Mouse (Mus musculus): ENCODE data around the gene Rerg. TPM values are rescaled to one million over a fixed set of nuclear protein-coding genes. Genes with fewer than 3 reads are reported as not detected.

Rerg gene
- polyA plus RNA-seq (2012; ENCODE audit: low replicate concordance): not detected in 2 replicates

GRCm38 (mm10) chr6:137170226-137170625 lies at the start of gene Rerg:
Gene Rerg (minus strand): TSS chr6:137170497.

Other genes with a start within 250 kb of the Rerg start
- not detected in 2 replicates for gene Erp27, start 248.3 kb downstream of the Rerg start, polyA plus RNA-seq (2012; ENCODE audit: low replicate concordance)
- 0.07 TPM in 1 of 2 replicates, not detected in the other for gene Pde6h, start 246.7 kb downstream of the Rerg start, polyA plus RNA-seq (2012; ENCODE audit: low replicate concordance)
- gene Arhgdib, start 228.6 kb downstream of the Rerg start, polyA plus RNA-seq (2012; ENCODE audit: low replicate concordance): 22.6 and 23.3 TPM in 2 replicates
- gene Ptpro, start 81.8 kb upstream of the Rerg start, polyA plus RNA-seq (2012; ENCODE audit: low replicate concordance): 0.25 TPM in 1 of 2 replicates, not detected in the other